Mouse (Mus musculus) kidney, embryonic 15.5 days (tissue): ENCODE measurements at regions not wholly inside any gene's neighbourhood (a gene's known extent, or its start where the extent isn't known, plus 50 kb on each side); places are given as distances from the start of the nearest gene placed in this dataset.

Source experiments
- ATAC-seq: fragments of 200-750 bp; cut with Nextera tagmentation; replicated peaks from 2 replicates; pipeline ENCODE4 v1.8.0; 2017; ENCODE audit warnings: moderate TSS enrichment; ENCODE audit not compliant: low FRiP score
- H3K27ac ChIP-seq: fragments of 300-500 bp; sonication (generic); 2 replicates; pipeline ENCODE4 v1.5.1; 2015; ENCODE audit warnings: mild to moderate bottlenecking, inconsistent platforms
- H3K27me3 ChIP-seq: fragments of 300-500 bp; sonication (generic); 2 replicates; pipeline ENCODE4 v1.6.1; 2015; ENCODE audit warnings: inconsistent platforms
- H3K36me3 ChIP-seq: fragments of 300-500 bp; sonication (generic); 2 replicates; pipeline ENCODE4 v1.6.1; 2015; ENCODE audit warnings: inconsistent platforms
- H3K4me1 ChIP-seq: fragments of 300-500 bp; sonication (generic); 2 replicates; pipeline ENCODE4 v1.6.1; 2015; ENCODE audit warnings: inconsistent platforms
- H3K4me2 ChIP-seq: fragments of 300-500 bp; sonication (generic); 2 replicates; pipeline ENCODE4 v1.6.1; 2015; ENCODE audit warnings: moderate library complexity, mild to moderate bottlenecking, inconsistent platforms
- H3K4me3 ChIP-seq: fragments of 300-500 bp; sonication (generic); replicated peaks from 2 replicates; pipeline ENCODE4 v1.5.1; 2015; ENCODE audit warnings: mild to moderate bottlenecking, inconsistent platforms
- H3K9ac ChIP-seq: fragments of 300-500 bp; sonication (generic); 2 replicates; pipeline ENCODE4 v1.6.1; 2015; ENCODE audit warnings: mild to moderate bottlenecking, inconsistent platforms
- H3K9me3 ChIP-seq: fragments of 300-500 bp; sonication (generic); replicated peaks from 2 replicates; pipeline ENCODE4 v1.6.1; 2016; ENCODE audit warnings: inconsistent platforms
- WGBS: fragments of 180-500 bp; shearing (Covaris S2); methylation state at CpG from one replicate; pipeline ENCODE4 v1.1.7; 2015; ENCODE audit warnings: mixed read lengths; 5-methylcytosine and 5-hydroxymethylcytosine counted together

DNA sequence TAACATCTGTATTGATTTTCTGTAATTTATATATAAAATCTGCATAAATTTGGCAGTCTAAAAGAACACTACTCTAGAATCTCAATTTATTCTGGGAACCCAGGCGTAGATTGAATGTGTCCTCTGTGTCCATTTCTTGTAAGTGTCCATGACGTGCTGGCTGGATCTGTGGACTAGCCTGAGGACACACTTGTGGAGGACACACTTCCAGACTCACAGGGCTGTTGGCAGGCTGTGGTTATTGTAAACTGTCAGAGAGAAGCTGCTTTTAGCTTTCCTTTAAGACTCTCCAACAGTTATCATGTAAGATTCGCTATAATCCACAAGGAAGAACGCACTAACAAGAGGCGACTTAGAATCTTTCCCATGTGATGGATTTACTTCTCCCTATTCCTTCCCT lies 200.2 kb downstream of the Wnt5a start:
- 95% methylated on average over 5 of the region's 5 CpGs for WGBS
- Histone ChIP-seq H3K9ac (no peak overlapping the region), H3K27ac (no peak overlapping the region), H3K9me3 (no peaks in the 10 kb centered on the region), H3K4me2 (no peak overlapping the region), H3K4me3 (no peak overlapping the region), H3K36me3 (no peaks in the 10 kb centered on the region), H3K4me1 (no peaks in the 10 kb centered on the region), H3K27me3 (no peaks in the 10 kb centered on the region)
- no peak for ATAC-seq

DNA sequence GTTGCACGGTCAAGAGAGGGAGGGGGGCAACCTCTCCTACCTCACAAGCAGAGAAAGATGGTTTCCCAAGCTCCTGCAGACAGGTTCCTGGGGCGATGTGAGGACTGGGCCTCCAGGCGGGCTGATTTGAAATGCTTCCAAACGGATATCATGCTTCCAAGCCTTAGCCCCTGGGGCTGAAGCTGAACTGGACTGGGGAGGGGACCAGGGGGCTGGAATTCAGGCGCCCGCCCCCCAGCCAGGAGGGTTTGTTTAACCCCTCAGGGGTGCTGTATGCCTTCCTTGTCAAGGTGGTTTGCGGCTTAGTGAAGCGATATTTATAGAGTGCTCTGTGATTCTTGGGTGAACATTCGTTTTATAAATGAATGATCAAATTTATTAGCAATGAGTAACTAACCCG lies 210.0 kb downstream of the Wnt5a start:
- H3K27me3 ChIP-seq: no peaks in the 10 kb centered on the region
- 0 out of 2 replicates have a peak, but pooled peaks cover 2% of the 10 kb centered on the region for H3K4me1 ChIP-seq
- H3K27ac ChIP-seq: no peak overlapping the region
- 50% methylated on average over 10 of the region's 10 CpGs for WGBS
- no peaks in the 10 kb centered on the region for H3K9me3 ChIP-seq
- H3K9ac ChIP-seq: no peak overlapping the region
- H3K4me2 ChIP-seq: no peak overlapping the region
- ATAC-seq: no peak
- H3K36me3 ChIP-seq: no peaks in the 10 kb centered on the region
- H3K4me3 ChIP-seq: no peak overlapping the region

DNA sequence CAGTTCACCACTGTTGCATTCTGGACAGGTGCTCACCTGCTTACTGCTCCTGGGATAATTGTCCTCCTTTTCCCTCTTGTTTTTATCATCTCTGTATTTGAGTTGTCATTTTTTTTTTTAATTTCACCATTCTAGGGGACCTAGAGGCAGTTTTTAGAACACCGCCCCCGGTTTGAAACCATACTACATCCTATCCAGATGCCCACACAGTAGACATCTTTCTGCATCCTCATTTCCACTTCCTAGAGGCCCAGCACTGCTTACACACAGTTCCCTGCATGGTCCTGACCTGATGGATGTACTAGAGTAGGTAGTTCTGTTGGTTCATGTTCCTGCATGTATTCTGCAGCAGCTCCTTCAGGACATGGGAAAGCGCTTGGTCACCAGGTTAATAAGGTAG lies 216.0 kb downstream of the Wnt5a start:
- Histone ChIP-seq H3K27me3 (no peaks in the 10 kb centered on the region), H3K36me3 (no peaks in the 10 kb centered on the region), H3K27ac (no peak overlapping the region), H3K4me3 (no peak overlapping the region), H3K9ac (no peak overlapping the region), H3K4me2 (no peak overlapping the region), H3K9me3 (no peaks in the 10 kb centered on the region), H3K4me1 (no peaks in the 10 kb centered on the region)
- no peak for ATAC-seq
- WGBS: 94% methylated on average over 3 of the region's 3 CpGs

DNA sequence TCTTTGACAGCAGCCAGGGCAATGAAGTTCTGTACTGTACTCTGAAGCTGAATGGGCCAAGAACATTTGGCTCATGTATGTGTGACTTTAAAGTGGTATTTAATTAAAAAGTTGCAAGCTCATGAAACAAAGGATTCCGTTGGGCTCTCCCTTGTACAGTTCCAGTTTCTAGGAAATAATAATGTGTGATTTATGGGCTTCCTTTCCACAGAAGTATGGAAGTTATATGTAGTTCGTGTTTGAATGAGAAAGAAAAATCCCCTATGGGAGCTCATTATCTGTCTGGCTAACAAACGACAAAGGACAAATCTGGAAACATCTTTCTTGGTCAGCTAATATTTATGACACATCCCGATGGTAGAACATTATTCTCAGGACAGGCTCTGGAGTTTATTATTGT lies 221.1 kb downstream of the Wnt5a start:
- H3K4me3 ChIP-seq: no peak overlapping the region
- H3K4me1 ChIP-seq: no peaks in the 10 kb centered on the region
- H3K27me3 ChIP-seq: no peaks in the 10 kb centered on the region
- 43% methylated on average over 4 of the region's 4 CpGs for WGBS
- H3K27ac ChIP-seq: no peak overlapping the region
- no peaks in the 10 kb centered on the region for H3K36me3 ChIP-seq
- H3K9ac ChIP-seq: no peak overlapping the region
- ATAC-seq: no peak
- no peak overlapping the region for H3K4me2 ChIP-seq
- H3K9me3 ChIP-seq: no peaks in the 10 kb centered on the region

DNA sequence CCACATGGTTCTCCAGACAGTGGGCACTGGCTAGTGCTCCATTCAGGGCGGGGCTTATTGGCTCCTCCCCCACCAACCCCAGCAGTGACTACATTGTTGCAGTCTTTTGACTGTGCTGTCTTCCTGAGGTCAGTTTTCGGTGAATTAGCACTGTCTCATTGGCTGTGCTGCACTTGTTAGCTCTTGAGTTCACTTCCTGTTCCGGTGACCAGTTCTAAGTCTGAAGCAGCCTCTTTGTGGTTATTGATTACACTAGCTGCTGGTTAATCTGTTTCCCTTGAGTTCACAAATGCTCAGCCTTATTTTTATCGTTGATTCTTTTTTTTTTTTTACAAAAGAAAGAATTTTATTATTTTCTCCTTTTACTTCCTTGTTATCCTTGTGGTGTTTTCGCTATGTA lies 228.9 kb downstream of the Wnt5a start:
- H3K4me2 ChIP-seq: no peak overlapping the region
- H3K27ac ChIP-seq: no peak overlapping the region
- ATAC-seq: no peak
- H3K36me3 ChIP-seq: no peaks in the 10 kb centered on the region
- H3K4me1 ChIP-seq: no peaks in the 10 kb centered on the region
- H3K4me3 ChIP-seq: no peak overlapping the region
- H3K27me3 ChIP-seq: no peaks in the 10 kb centered on the region
- H3K9ac ChIP-seq: no peak overlapping the region
- H3K9me3 ChIP-seq: no peaks in the 10 kb centered on the region
- 75% methylated on average over 5 of the region's 5 CpGs for WGBS

DNA sequence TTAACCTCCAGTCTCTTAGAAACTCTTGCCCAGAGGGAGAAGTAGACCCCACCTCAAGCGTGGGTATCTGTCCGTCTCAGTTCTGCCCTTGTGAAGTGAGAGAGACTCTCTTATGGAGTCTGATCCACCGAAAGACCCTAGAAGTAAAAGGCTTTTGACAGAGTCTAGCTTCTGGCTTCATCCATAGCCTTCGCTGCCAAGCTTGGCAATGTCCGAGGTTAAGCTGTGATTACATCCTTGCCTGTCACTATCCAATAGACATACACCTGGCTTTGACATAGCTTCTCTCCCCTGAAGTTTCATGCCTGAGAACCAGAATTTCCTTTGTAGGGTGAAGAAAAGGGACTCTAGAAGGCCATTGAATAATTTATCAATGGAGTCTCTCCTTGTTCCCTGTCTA lies 230.9 kb downstream of the Wnt5a start:
- H3K36me3 ChIP-seq: no peaks in the 10 kb centered on the region
- no peak for ATAC-seq
- no peak overlapping the region for H3K27ac ChIP-seq

DNA sequence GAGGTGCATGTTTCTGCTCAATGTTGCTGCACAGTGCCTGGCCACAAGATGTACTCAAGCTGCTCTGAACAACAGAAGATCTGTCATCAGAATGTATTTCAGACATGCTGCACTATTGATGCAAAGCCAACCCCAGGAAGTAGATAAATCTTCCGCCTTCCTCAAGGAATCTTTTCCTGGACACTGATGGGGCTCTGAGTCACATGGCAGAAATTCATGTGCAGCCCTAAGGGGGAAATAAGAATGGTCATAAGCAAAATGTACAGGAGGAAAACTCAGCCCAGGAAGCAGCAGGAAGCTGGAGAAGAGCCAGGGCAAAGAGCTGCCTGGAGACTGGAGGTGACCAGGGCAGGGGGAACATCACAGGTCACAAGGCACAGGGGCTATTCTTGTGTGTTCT lies 235.5 kb downstream of the Wnt5a start:
- H3K36me3 ChIP-seq: no peaks in the 10 kb centered on the region
- H3K27me3 ChIP-seq: no peaks in the 10 kb centered on the region
- no peak overlapping the region for H3K9ac ChIP-seq
- no peak for ATAC-seq
- 66% methylated on average over 1 of the region's 1 CpGs for WGBS
- no peak overlapping the region for H3K4me2 ChIP-seq
- no peak overlapping the region for H3K4me3 ChIP-seq
- peaks cover 10% of the 10 kb centered on the region for H3K4me1 ChIP-seq
- H3K27ac ChIP-seq: no peak overlapping the region
- no peaks in the 10 kb centered on the region for H3K9me3 ChIP-seq

More for the DNA sequence above, 230.9 kb downstream of the Wnt5a start:
- WGBS: 89% methylated on average over 5 of the region's 5 CpGs
- no peak overlapping the region for H3K9ac ChIP-seq
- no peaks in the 10 kb centered on the region for H3K27me3 ChIP-seq
- no peak overlapping the region for H3K4me3 ChIP-seq
- H3K9me3 ChIP-seq: no peaks in the 10 kb centered on the region
- peaks cover 5% of the 10 kb centered on the region for H3K4me1 ChIP-seq
- H3K4me2 ChIP-seq: no peak overlapping the region

DNA sequence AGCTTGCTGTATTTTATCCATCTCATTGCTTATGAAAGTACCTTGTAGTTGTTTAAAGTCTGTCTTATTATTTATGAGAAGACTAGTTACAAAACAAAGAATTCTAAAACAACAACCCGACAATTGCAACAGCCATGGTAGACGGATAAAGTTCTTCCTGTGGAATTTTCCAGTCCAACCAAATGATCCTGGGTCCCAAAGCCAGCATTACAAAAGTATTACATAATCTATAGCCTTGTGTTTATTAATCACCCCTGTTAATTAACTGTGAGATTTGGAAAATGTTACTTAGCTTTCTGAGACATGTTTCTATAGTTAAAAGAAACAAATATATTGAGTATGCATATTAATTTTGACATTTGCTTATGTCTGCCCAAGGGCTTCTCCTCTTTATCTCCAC lies 236.9 kb downstream of the Wnt5a start:
- 58% methylated on average over 2 of the region's 2 CpGs for whole genome bisulfite sequencing
- H3K9ac ChIP-seq: no peak overlapping the region
- no peak overlapping the region for H3K27ac ChIP-seq
- H3K27me3 ChIP-seq: no peaks in the 10 kb centered on the region
- H3K4me3 ChIP-seq: no peak overlapping the region
- no peaks in the 10 kb centered on the region for H3K9me3 ChIP-seq
- peaks cover 10% of the 10 kb centered on the region for H3K4me1 ChIP-seq
- H3K4me2 ChIP-seq: no peak overlapping the region
- ATAC-seq: no peak
- no peaks in the 10 kb centered on the region for H3K36me3 ChIP-seq

DNA sequence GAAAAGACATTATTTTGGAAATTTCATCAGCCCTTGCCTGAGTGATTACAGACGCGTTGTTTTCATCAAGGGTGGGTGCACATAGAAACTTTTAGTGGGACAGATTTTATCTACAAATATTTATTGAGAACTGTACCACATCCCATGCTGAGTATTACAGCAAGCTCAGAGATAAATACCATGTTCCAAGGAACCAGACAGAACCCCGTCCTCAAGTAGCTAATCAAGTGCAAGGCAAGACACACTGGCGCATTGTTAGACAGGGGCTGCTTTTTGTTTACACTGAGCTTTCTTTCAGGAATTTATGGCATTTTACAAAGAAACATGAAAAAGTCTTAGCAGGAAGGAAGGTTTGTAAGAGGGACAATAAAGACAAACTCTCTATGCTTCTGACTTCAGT lies 239.1 kb downstream of the Wnt5a start:
- no peak for ATAC-seq
- no peaks in the 10 kb centered on the region for H3K27me3 ChIP-seq
- H3K27ac ChIP-seq: no peak overlapping the region
- H3K4me2 ChIP-seq: no peak overlapping the region
- H3K9ac ChIP-seq: no peak overlapping the region
- no peaks in the 10 kb centered on the region for H3K9me3 ChIP-seq
- WGBS: 84% methylated on average over 4 of the region's 4 CpGs
- H3K4me3 ChIP-seq: no peak overlapping the region
- H3K4me1 ChIP-seq: peaks cover 10% of the 10 kb centered on the region
- no peaks in the 10 kb centered on the region for H3K36me3 ChIP-seq

DNA sequence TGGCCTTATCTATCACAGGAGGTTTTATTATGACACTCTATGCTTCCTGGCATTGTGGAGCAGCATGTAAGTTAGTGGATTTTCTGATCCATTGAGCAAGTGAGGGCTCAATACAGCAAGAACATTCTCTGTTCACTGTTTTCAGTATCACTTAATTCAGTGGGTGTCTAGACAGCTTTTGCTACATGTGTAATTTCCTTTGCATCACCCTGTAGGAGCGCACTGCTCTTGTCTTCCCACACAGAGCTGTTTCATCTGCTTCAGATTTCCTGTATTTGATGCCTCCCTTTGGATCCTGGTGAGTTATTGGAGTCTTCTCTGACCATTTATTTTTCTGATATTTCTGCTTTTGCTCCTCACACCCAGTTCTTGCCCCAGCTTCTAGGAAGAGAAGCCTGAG lies 245.8 kb downstream of the Wnt5a start:
- no peaks in the 10 kb centered on the region for H3K9me3 ChIP-seq
- no peak overlapping the region for H3K9ac ChIP-seq
- no peaks in the 10 kb centered on the region for H3K4me1 ChIP-seq
- ATAC-seq: no peak
- no peak overlapping the region for H3K4me3 ChIP-seq
- H3K27me3 ChIP-seq: no peaks in the 10 kb centered on the region
- no peaks in the 10 kb centered on the region for H3K36me3 ChIP-seq
- no peak overlapping the region for H3K4me2 ChIP-seq
- H3K27ac ChIP-seq: no peak overlapping the region
- WGBS: 86% methylated on average over 1 of the region's 1 CpGs

DNA sequence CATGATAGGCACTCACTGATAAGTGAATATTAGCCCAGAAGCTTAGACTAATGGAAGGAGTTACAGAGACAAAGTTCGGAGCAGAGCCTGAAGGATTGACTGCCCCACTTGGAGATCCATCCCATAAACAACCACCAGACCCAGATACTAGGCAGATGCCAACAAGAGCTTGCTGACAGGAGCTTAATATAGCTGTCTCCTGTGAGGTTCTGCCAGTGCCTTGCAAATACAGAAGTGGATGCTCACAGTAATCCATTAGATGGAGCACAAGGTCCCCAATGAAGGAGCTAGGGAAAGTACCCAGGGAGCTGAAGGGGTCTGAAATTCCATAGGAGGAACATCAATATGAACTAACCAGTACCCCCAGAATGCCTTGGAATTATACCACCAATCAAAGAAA lies 252.8 kb upstream of the Lrtm1 start:
- ATAC-seq: no peak
- no peak overlapping the region for H3K4me2 ChIP-seq
- H3K27me3 ChIP-seq: no peaks in the 10 kb centered on the region
- no peak overlapping the region for H3K4me3 ChIP-seq
- H3K36me3 ChIP-seq: no peaks in the 10 kb centered on the region
- H3K27ac ChIP-seq: no peak overlapping the region
- 90% methylated on average over 1 of the region's 1 CpGs for WGBS
- no peak overlapping the region for H3K9ac ChIP-seq
- H3K9me3 ChIP-seq: no peaks in the 10 kb centered on the region
- H3K4me1 ChIP-seq: peaks cover 3% of the 10 kb centered on the region; the same call in 1 of the 2 replicates

DNA sequence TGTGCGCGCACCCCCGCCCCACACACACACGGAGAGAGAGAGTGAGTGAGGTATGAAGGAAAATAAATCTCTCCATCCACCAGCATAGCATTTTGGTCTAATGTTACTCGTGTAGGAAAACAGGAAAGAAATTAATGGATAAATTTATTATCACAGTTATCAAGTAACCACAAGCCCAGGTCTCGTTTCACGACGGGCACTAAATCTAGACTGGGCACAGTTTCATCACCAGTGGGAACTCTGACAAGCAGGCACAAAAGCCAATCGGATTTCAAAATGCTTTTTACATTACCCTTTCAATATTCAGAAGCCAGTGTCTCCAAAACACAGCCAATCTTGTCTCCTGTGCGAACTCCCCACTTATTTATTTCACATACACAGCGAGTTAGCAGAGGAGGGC lies 244.9 kb upstream of the Lrtm1 start:
- ATAC-seq: no peak; the same call in 1 of the 2 replicates
- Histone ChIP-seq H3K9me3 (no peaks in the 10 kb centered on the region), H3K4me3 (no peak overlapping the region), H3K27ac (no peak overlapping the region), H3K36me3 (no peaks in the 10 kb centered on the region), H3K4me1 (peaks cover 12% of the 10 kb centered on the region), H3K9ac (no peak overlapping the region), H3K4me2 (0 out of 2 replicates have a peak overlapping the region, but pooled peaks have one; percentile 4), H3K27me3 (no peaks in the 10 kb centered on the region)
- WGBS: 31% methylated on average over 11 of the region's 11 CpGs

DNA sequence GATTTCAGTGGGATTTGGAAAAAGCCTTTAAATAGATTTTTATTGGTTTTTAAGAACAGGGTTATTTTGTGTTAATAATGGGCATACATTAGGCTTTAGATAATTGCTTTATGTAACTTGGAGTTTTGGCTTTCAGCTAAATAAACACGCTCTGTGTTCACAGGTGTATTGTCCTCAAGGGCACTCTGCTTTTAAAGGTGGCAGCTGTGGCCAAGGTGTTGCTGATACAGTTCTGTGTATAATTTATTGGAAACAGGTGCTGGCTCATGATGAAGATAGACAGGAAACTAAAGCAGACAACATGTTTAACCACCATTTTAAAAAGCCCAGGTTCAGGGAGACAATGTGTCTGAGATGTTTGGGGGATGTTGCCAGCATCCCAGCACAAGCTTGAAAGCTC lies 242.3 kb upstream of the Lrtm1 start:
- WGBS: 81% methylated on average over 1 of the region's 1 CpGs
- Histone ChIP-seq H3K4me1 (peaks cover 9% of the 10 kb centered on the region; the same call in 1 of the 2 replicates), H3K27me3 (no peaks in the 10 kb centered on the region), H3K9me3 (no peaks in the 10 kb centered on the region), H3K9ac (no peak overlapping the region), H3K4me3 (no peak overlapping the region), H3K27ac (no peak overlapping the region), H3K4me2 (no peak overlapping the region), H3K36me3 (no peaks in the 10 kb centered on the region)
- ATAC-seq: no peak
